Mouse (Mus musculus): ENCODE data around the gene Stum.

Stum gene

DNA sequence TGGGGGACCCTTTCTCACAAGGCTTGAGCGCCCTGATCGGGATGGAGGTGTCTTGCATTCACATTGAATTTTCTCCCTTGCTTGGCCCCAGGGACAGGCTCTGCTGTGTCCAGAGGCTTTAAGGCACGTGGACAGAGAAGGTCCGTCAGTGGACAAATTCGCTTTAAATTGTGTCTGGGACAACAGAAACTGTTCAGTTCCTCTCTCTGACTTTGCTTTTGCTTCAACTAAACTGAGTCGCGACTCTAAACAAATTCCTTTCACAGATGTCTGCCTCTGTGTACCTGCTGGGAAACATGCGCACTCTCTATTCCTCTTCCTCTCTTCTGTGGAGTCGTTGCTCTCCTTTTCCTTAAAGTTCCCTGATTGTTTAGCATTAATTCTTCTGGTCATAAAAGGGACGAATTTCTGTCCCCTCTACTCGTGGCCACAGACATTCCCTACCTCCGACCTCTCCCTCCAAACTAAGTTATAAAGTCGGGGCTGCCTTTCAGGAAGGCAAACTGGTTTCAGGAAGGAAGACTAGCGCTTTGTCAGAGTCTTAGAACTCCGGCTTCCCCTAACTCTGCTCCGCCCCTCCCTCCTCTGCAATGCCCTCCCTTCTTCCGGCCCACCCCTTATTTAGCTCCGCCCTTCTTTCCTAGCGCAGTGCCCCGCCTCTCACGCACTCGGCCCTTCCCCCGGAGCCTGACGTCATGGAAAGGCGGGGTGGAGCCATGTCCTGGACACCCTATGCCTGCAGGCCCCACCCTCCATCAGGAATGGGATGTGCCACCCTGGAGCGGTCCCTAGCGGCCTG lies 96.2 kb downstream of the Stum start:
- DNase-seq (ENCODE audit: low read depth, low spot score), result peak; percentile 99

DNA sequence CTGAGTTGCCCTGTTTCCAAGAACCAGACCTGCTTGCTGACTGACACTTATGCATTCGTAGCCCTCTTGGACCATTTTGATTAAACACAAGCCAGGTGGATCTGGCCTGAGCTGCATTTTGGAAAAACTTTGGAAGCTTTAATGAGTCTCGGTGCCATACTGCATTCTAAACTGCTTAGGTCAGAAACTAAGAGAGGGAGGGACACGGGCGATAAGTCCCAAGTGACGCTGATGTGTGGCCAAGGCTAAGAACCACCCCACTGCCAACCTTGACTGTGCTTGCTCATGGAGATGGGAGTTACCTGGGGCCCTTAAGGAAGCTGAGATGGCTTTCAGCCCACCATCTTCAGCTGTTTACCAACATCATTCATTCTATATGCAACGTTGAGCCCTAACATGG lies 98.0 kb downstream of the Stum start:
- no peak for DNase-seq (ENCODE audit: low read depth, low spot score)

DNA sequence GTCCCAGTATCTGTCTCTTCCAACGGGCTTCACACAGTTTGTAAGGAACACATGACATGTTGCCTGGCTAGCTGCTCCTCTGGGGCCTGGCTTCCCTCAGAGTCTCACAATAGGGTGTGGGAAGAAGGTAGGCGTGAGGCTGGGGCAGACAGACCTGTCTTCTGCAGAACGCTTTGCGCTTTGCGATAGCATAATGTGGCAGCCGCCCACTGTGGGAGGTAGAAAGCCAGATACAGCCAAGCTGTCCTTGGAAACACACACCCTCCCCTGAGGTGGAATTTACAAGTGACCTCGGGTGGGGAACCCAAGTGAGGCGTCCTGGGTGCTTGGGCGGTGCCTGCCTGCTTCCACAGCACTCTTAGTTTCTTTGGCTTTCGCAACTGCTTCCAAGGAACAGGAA lies 98.8 kb downstream of the Stum start:
- DNase-seq (ENCODE audit: low read depth, low spot score), result no peak

DNA sequence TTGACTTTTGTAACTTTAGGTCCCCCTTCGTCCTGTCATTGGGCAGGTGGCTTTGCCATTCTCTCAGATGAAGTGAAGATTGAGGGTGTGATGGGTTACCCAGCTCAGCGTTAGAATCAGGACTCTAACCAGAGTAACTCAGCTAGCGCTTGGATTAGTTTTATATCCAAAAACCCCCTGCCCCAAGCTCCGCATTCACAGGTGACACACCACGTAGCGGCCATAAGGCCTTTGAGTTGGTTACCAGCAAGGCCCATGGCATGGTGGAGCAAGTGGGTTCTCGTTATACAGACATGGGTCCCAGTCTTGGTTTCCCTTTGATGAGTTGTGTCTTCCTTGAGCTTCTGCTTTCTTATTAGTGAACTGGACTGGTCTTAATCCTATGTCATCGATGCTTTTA lies 99.4 kb downstream of the Stum start:
- DNase-seq (ENCODE audit: low read depth, low spot score), result no peak

Measured in skeletal muscle tissue, adult 2 months (tissue).